Mouse (Mus musculus): ENCODE measurements around the gene Gm11077. TPM values are rescaled to one million over a fixed set of nuclear protein-coding genes. Genes with fewer than 3 reads are reported as not detected.

The Gm11077 gene
- polyA plus RNA-seq, 1 experiment from 2014 or later: not detected

DNA sequence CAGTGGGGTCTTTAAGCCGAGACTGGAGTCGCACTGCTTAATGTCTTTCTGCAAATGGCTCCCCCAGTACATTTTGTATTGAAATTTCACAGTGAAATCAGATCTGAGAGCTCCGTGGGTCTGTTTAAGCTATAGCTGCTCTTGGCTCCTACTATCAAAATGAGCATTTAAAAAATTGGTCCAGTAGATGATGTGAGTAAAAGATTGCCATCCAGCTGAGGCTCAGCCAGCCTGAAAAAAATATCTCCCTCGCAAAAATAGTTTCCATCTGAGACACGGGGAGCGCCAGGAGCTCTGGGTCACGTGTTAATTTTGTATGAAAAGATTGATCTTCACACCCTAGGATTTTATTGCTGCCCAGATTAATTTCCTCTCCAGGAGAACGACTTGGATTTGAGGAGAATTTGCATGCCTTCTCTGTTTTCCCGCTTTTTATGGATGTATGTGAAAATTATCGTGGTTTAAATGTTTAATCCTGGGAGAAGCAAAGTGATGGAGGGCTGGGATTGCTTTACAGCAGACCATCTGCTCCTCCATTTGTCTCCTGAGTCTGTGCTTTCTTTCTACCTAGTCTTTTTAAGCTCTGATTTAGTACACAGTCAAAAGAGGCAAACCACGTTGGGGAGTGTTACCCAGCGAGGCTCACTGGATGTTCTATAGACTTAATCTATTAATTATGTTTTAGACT lies 32.7 kb upstream of the Gm11077 start:
- ATAC-seq (no peak), DNase-seq (ENCODE audit: low spot score) (no peak)
- H3K4me1 ChIP-seq (ENCODE audit: insufficient read depth, low read depth, low read length): no peaks in the 10 kb centered on the region
- H3K36me3 ChIP-seq (ENCODE audit: insufficient read depth, low read length): no peaks in the 10 kb centered on the region
- H3K9me3 ChIP-seq (ENCODE audit: low read length): no peaks in the 10 kb centered on the region
- H3K4me2 ChIP-seq (replicated peaks; ENCODE audit: low read depth, low read length): no peak overlapping the region
- H3K27ac ChIP-seq (ENCODE audit: low read length): no peak overlapping the region
- H3K4me3 ChIP-seq (ENCODE audit: low read depth, low read length): no peak overlapping the region
- TF ChIP-seq CTCF (IDR thresholded peaks at IDR 0.05): no peak
- no peak for TF ChIP-seq EP300 (IDR thresholded peaks at IDR 0.05)
- no peaks in the 10 kb centered on the region for H3K27me3 ChIP-seq (replicated peaks; ENCODE audit: insufficient read depth, low read length)
- no peak overlapping the region for H3K9ac ChIP-seq (replicated peaks; ENCODE audit: low read depth)
- 69% methylated on average over 12 of the region's 12 CpGs for WGBS

DNA sequence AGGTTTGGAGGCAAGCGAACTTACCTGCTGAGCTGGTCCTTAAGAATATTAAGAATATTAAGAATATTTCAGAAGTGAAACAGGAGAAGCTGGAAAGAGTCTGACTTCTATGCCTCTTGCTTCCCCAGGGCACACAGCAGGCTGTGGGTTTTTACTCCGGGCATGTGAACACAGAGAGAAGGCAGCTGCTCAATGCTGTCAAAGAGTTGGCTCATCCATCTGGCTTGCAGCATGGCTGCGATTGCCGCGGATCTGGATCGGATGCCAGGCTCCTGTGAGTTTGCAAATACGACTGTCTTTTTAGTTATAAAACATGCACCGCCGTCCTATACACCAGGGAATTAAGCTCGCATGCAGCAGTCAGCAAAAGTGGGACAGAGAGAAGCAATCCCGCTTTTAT lies 31.1 kb upstream of the Gm11077 start:
- Histone ChIP-seq H3K27me3 (replicated peaks; ENCODE audit: insufficient read depth, low read length) (no peaks in the 10 kb centered on the region), H3K27ac (ENCODE audit: low read length) (no peak overlapping the region), H3K4me2 (replicated peaks; ENCODE audit: low read depth, low read length) (no peak overlapping the region), H3K36me3 (ENCODE audit: insufficient read depth, low read length) (no peaks in the 10 kb centered on the region), H3K9me3 (ENCODE audit: low read length) (no peaks in the 10 kb centered on the region), H3K9ac (replicated peaks; ENCODE audit: low read depth) (no peak overlapping the region), H3K4me1 (ENCODE audit: insufficient read depth, low read depth, low read length) (no peaks in the 10 kb centered on the region), H3K4me3 (ENCODE audit: low read depth, low read length) (no peak overlapping the region)
- 75% methylated on average over 11 of the region's 11 CpGs for WGBS
- DNase-seq (ENCODE audit: low spot score): no peak
- peak; percentile 40; the same call in 1 of the 2 replicates for ATAC-seq
- TF ChIP-seq CTCF (IDR thresholded peaks at IDR 0.05): no peak
- TF ChIP-seq EP300 (IDR thresholded peaks at IDR 0.05): no peak

DNA sequence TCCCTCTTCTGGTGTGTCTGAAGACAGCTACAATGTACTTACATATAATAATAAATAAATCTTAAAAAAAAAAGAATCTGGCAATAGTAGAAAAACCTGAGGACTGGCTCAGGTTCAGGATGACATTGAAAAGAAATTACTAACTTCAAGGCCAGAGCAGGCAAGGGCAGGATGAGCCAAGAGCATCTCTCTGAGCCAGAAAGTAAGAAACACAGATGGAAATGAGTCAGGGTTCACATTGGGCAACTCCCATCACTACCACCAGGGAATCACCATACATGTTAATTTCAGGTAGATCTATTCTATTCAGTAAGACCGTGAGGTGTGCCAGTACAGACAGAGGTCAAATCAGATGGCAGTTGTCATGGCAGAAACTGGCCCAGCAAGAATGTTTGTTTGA lies 30.5 kb upstream of the Gm11077 start:
- no peak for DNase-seq (ENCODE audit: low spot score)
- no peak for ATAC-seq

GRCm38 (mm10) chr6:140701259-140701658 lies 27.8 kb upstream of the Gm11077 start:
- H3K27me3 ChIP-seq (replicated peaks; ENCODE audit: insufficient read depth, low read length): no peaks in the 10 kb centered on the region
- DNase-seq (ENCODE audit: low spot score) (no peak), ATAC-seq (no peak)
- H3K27ac ChIP-seq (ENCODE audit: low read length): no peak overlapping the region
- no peaks in the 10 kb centered on the region for H3K36me3 ChIP-seq (ENCODE audit: insufficient read depth, low read length)
- no peaks in the 10 kb centered on the region for H3K4me1 ChIP-seq (ENCODE audit: insufficient read depth, low read depth, low read length)
- no peak overlapping the region for H3K4me2 ChIP-seq (replicated peaks; ENCODE audit: low read depth, low read length)
- no peak for TF ChIP-seq EP300 (IDR thresholded peaks at IDR 0.05)
- no peak for TF ChIP-seq CTCF (IDR thresholded peaks at IDR 0.05)
- WGBS: 73% methylated on average over 6 of the region's 6 CpGs
- no peak overlapping the region for H3K4me3 ChIP-seq (ENCODE audit: low read depth, low read length)
- H3K9me3 ChIP-seq (ENCODE audit: low read length): no peaks in the 10 kb centered on the region; the same call in 1 of the 2 replicates
- H3K9ac ChIP-seq (replicated peaks; ENCODE audit: low read depth): no peak overlapping the region

More for the DNA sequence above, 30.5 kb upstream of the Gm11077 start:
- H3K27ac ChIP-seq (ENCODE audit: low read length): no peak overlapping the region
- no peaks in the 10 kb centered on the region for H3K27me3 ChIP-seq (replicated peaks; ENCODE audit: insufficient read depth, low read length)
- 77% methylated on average over 1 of the region's 1 CpGs for WGBS
- H3K36me3 ChIP-seq (ENCODE audit: insufficient read depth, low read length): no peaks in the 10 kb centered on the region
- H3K4me2 ChIP-seq (replicated peaks; ENCODE audit: low read depth, low read length): no peak overlapping the region
- TF ChIP-seq CTCF (IDR thresholded peaks at IDR 0.05) (no peak), EP300 (IDR thresholded peaks at IDR 0.05) (no peak)
- H3K9ac ChIP-seq (replicated peaks; ENCODE audit: low read depth): no peak overlapping the region
- no peaks in the 10 kb centered on the region for H3K9me3 ChIP-seq (ENCODE audit: low read length)
- no peak overlapping the region for H3K4me3 ChIP-seq (ENCODE audit: low read depth, low read length)
- no peaks in the 10 kb centered on the region for H3K4me1 ChIP-seq (ENCODE audit: insufficient read depth, low read depth, low read length)

GRCm38 (mm10) chr6:140705132-140705531 lies 24.0 kb upstream of the Gm11077 start:
- H3K9me3 ChIP-seq (ENCODE audit: low read length): no peaks in the 10 kb centered on the region; the same call in 1 of the 2 replicates
- no peak overlapping the region for H3K4me2 ChIP-seq (replicated peaks; ENCODE audit: low read depth, low read length)
- no peak for ATAC-seq
- no peak overlapping the region for H3K4me3 ChIP-seq (ENCODE audit: low read depth, low read length)
- H3K9ac ChIP-seq (replicated peaks; ENCODE audit: low read depth): no peak overlapping the region
- no peak for DNase-seq (ENCODE audit: low spot score)
- no peaks in the 10 kb centered on the region for H3K27me3 ChIP-seq (replicated peaks; ENCODE audit: insufficient read depth, low read length)
- H3K36me3 ChIP-seq (ENCODE audit: insufficient read depth, low read length): no peaks in the 10 kb centered on the region
- H3K27ac ChIP-seq (ENCODE audit: low read length): no peak overlapping the region
- no peaks in the 10 kb centered on the region for H3K4me1 ChIP-seq (ENCODE audit: insufficient read depth, low read depth, low read length)
- TF ChIP-seq CTCF (IDR thresholded peaks at IDR 0.05) (no peak), EP300 (IDR thresholded peaks at IDR 0.05) (no peak)
- WGBS: 94% methylated on average over 10 of the region's 10 CpGs

DNA sequence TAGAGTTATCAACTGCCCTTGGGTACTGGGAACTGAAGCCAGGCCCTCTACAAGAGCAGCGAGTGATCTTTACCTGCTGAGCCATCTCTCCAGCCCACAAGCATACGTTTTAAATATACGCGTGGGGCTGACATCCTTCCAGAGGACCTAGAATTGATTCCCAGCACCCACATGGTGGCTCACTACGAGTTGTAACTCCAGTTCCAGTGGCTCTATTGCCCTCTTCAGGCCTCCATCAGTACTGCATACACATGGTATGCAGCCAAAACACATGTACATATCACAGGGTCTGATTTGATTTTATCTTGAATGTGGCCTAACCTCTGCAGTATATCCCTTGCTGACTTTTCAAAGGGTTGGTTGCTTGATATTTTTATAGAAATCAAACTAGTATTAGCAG lies 23.0 kb upstream of the Gm11077 start:
- Histone ChIP-seq H3K27ac (ENCODE audit: low read length) (no peak overlapping the region), H3K9me3 (ENCODE audit: low read length) (no peaks in the 10 kb centered on the region; the same call in 1 of the 2 replicates), H3K4me3 (ENCODE audit: low read depth, low read length) (no peak overlapping the region), H3K27me3 (replicated peaks; ENCODE audit: insufficient read depth, low read length) (no peaks in the 10 kb centered on the region), H3K4me2 (replicated peaks; ENCODE audit: low read depth, low read length) (no peak overlapping the region), H3K9ac (replicated peaks; ENCODE audit: low read depth) (no peak overlapping the region), H3K36me3 (ENCODE audit: insufficient read depth, low read length) (no peaks in the 10 kb centered on the region), H3K4me1 (ENCODE audit: insufficient read depth, low read depth, low read length) (no peaks in the 10 kb centered on the region)
- TF ChIP-seq EP300 (IDR thresholded peaks at IDR 0.05) (no peak), CTCF (IDR thresholded peaks at IDR 0.05) (no peak)
- DNase-seq (ENCODE audit: low spot score) (no peak), ATAC-seq (no peak)
- 90% methylated on average over 5 of the region's 5 CpGs for WGBS

Measured in lung, postnatal 0 days (tissue).